Comparison of ENCODE assay signal across 8 mouse cellular contexts in genomic region chr8:61283169-61284081, GRCm38 (mm10). TPM values are rescaled to one million over a fixed set of nuclear protein-coding genes. Genes with fewer than 3 reads are reported as not detected.
DNase-seq lines count a peak whose midpoint lies in the region; ATAC-seq and TF ChIP-seq lines count a peak whose summit lies in the region.

No protein-coding gene starts in this region.

- H3K9me3 ChIP-seq in heart, embryonic 10.5 days, result no peaks in the 10 kb centered on the region
- no peaks in the 10 kb centered on the region for H3K9me3 ChIP-seq in kidney, embryonic 15.5 days (replicated peaks)

- no peak overlapping the region for H3K9ac ChIP-seq in kidney, embryonic 15.5 days

- H3K27ac ChIP-seq in cerebellum, adult 2 months (ENCODE audit: insufficient read depth, low read length), result no peak overlapping the region
- H3K27ac ChIP-seq in heart, embryonic 10.5 days, result peak overlapping the region; percentile 53; the same call in 1 of the 2 replicates
- peak overlapping the region; percentile 87 for H3K27ac ChIP-seq in kidney, embryonic 15.5 days

- 22% methylated on average over 12 of the region's 12 CpGs for WGBS in cerebellum, adult 2 months
- WGBS in heart, embryonic 10.5 days, result 3% methylated on average over 12 of the region's 12 CpGs
- 5% methylated on average over 12 of the region's 12 CpGs for WGBS in kidney, embryonic 15.5 days

- no peak for TF ChIP-seq POLR2A in cerebellum, adult 2 months (IDR thresholded peaks at IDR 0.05; ENCODE audit: borderline replicate concordance, insufficient read depth, low read length)

- DNase-seq in cerebellum, adult 2 months, result peak; percentile 8 to 11
- no peak for DNase-seq in cerebellum, adult 11 months
- DNase-seq in MN1 (ENCODE audit: low spot score), result peak; percentile 43
- DNase-seq in heart, embryonic 10.5 days (ENCODE audit: low spot score), result peak; percentile 81
- DNase-seq in lung, postnatal 14 days, result peak; percentile 58
- peak; percentile 19 to 20 for DNase-seq in thymus, postnatal 36 days
- no peak for DNase-seq in urinary bladder, postnatal 10 days (ENCODE audit: low spot score)

- H3K36me3 ChIP-seq in heart, embryonic 10.5 days, result no peaks in the 10 kb centered on the region
- H3K36me3 ChIP-seq in kidney, embryonic 15.5 days, result peaks cover 8% of the 10 kb centered on the region

- H3K4me3 ChIP-seq in cerebellum, adult 2 months (replicated peaks; ENCODE audit: insufficient read depth, low read depth, low read length), result no peak overlapping the region
- H3K4me3 ChIP-seq in heart, embryonic 10.5 days, result 0 out of 2 replicates have a peak overlapping the region, but pooled peaks have one; percentile 23
- no peak overlapping the region for H3K4me3 ChIP-seq in kidney, embryonic 15.5 days (replicated peaks)

- no peaks in the 10 kb centered on the region for H3K27me3 ChIP-seq in cerebellum, adult 2 months (ENCODE audit: control insufficient read depth, insufficient read depth, low read length)
- H3K27me3 ChIP-seq in heart, embryonic 10.5 days (ENCODE audit: insufficient read depth, poor library complexity, severe bottlenecking), result no peaks in the 10 kb centered on the region
- H3K27me3 ChIP-seq in kidney, embryonic 15.5 days, result no peaks in the 10 kb centered on the region

- peak; percentile 76 for ATAC-seq in kidney, embryonic 15.5 days (replicated peaks; ENCODE audit: low FRiP score)

- no peaks in the 10 kb centered on the region for H3K4me1 ChIP-seq in cerebellum, adult 2 months (ENCODE audit: control insufficient read depth, insufficient read depth, low read length)
- peaks cover 42% of the 10 kb centered on the region for H3K4me1 ChIP-seq in heart, embryonic 10.5 days
- peaks cover 74% of the 10 kb centered on the region for H3K4me1 ChIP-seq in kidney, embryonic 15.5 days

- TF ChIP-seq CTCF in cerebellum, adult 2 months (IDR thresholded peaks at IDR 0.05; ENCODE audit: borderline replicate concordance, insufficient read depth, low read depth, low read length), result no peak

- H3K4me2 ChIP-seq in kidney, embryonic 15.5 days, result peak overlapping the region; percentile 37

RNA-seq across cellular contexts. Expression of gene Sh3rf1, which starts 59.8 kb away (rescaled TPM):
- 4.7 and 5.5 TPM in 2 replicates for polyA plus RNA-seq in cerebellum, adult 2 months (2012; rRNA removed)
- polyA plus RNA-seq in heart, embryonic 10.5 days (2016; fragmentation: Nextera tagmentation; extraction: Ambion mirVana), result 5.6 and 8.4 TPM in 2 replicates
- 21.4 and 22.4 TPM in 2 replicates for polyA plus RNA-seq in kidney, embryonic 15.5 days (2015; fragmentation: Nextera tagmentation; extraction: Ambion mirVana)

Comparison
In these comparisons a context has a peak if more than half of its experiments do, and no peak if none do; other contexts are left out.
1. DNase-seq: peak in cerebellum, adult 2 months (2 of 2), MN1 (single experiment), heart, embryonic 10.5 days (single experiment), lung, postnatal 14 days (single experiment) and thymus, postnatal 36 days (2 of 2); none in cerebellum, adult 11 months (single experiment) and urinary bladder, postnatal 10 days (single experiment).